Mouse (Mus musculus) small intestine, adult 2 months (tissue): Measurements from ENCODE around the gene Dnaaf2.
"Not testable (repeated sequence)": the region's sequence is repeated elsewhere in the genome, so short reads cannot be mapped to it uniquely, and the experiment has no call there.

Experiments
- CTCF ChIP-seq: fragments of 200-500 bp; IDR thresholded peaks from 2 replicates; pipeline ENCODE4 v1.5.1; 2012; ENCODE audit warnings: low read depth, mild to moderate bottlenecking, control low read depth, inconsistent platforms, low read length, moderate library complexity, mixed read lengths; ENCODE audit not compliant: insufficient replicate concordance, insufficient read length; ENCODE audit errors: extremely low read depth
- POLR2A ChIP-seq: fragments of 200-500 bp; IDR thresholded peaks from 2 replicates; pipeline ENCODE4 v1.6.1; 2012; ENCODE audit warnings: low read depth, mild to moderate bottlenecking, control low read depth, inconsistent platforms, low read length, moderate library complexity

- not testable (repeated sequence) for TF ChIP-seq POLR2A, CTCF
Measured at GRCm38 (mm10) chr12:69160677-69161076, 37.6 kb downstream of the Dnaaf2 start.
